Mouse (Mus musculus) ES-Bruce4 (cell line): Measurements from ENCODE around the gene Mturn. TPM values are rescaled to one million over a fixed set of nuclear protein-coding genes. Genes with fewer than 3 reads are reported as not detected.

Experiments used
- H3K27ac ChIP-seq: 2 replicates; pipeline ENCODE4 v1.5.1; 2012; ENCODE audit warnings: low read length, inconsistent platforms; ENCODE audit not compliant: insufficient read depth
- H3K27me3 ChIP-seq: 2 replicates; pipeline ENCODE4 v1.6.1; 2012; ENCODE audit warnings: mild to moderate bottlenecking, low read length, inconsistent platforms; ENCODE audit not compliant: control insufficient read depth, poor library complexity, insufficient read depth, severe bottlenecking
- H3K36me3 ChIP-seq: 2 replicates; pipeline ENCODE4 v1.6.1; 2012; ENCODE audit warnings: inconsistent platforms, mild to moderate bottlenecking, low read length, moderate library complexity; ENCODE audit not compliant: control insufficient read depth, poor library complexity, insufficient read depth, severe bottlenecking
- H3K4me1 ChIP-seq: one replicate; pipeline ENCODE4 v1.8.1; 2011; ENCODE audit warnings: low read length; ENCODE audit not compliant: control insufficient read depth, insufficient read depth
- H3K4me3 ChIP-seq: 2 replicates; pipeline ENCODE4 v1.5.1; 2011; ENCODE audit warnings: low read depth, mild to moderate bottlenecking, low read length
- H3K9ac ChIP-seq: 2 replicates; pipeline ENCODE4 v1.6.1; 2012; ENCODE audit warnings: low read depth, mild to moderate bottlenecking, inconsistent platforms; ENCODE audit not compliant: poor library complexity, severe bottlenecking
- H3K9me3 ChIP-seq: replicated peaks from 2 replicates; pipeline ENCODE4 v1.6.1; 2012; ENCODE audit warnings: mild to moderate bottlenecking, low read length, inconsistent platforms; ENCODE audit not compliant: control insufficient read depth, poor library complexity, insufficient read depth, severe bottlenecking
- CTCF ChIP-seq: IDR thresholded peaks from one replicate; pipeline ENCODE4 v1.8.1; 2011; ENCODE audit warnings: low read depth, low read length
- EP300 ChIP-seq: IDR thresholded peaks from 2 replicates; pipeline ENCODE4 v1.6.1; 2011; ENCODE audit warnings: low read depth, low read length; ENCODE audit not compliant: insufficient read depth
- POLR2A ChIP-seq: IDR thresholded peaks from one replicate; pipeline ENCODE4 v1.8.1; 2011; ENCODE audit warnings: low read length; ENCODE audit not compliant: insufficient read depth
- polyA plus RNA-seq: library from polyadenylated mRNA; stranded (reverse); fragments of >200 nt; gene quantifications from 2 replicates; pipeline ENCODE4 v1.2.4, GENCODE M21; 2011; ENCODE audit warnings: low read depth; ENCODE audit not compliant: missing spikeins, insufficient read depth, insufficient read length

The Mturn gene
- polyA plus RNA-seq, 1 experiment = 3.8 TPM

GRCm38 (mm10) chr6:54751621-54752020 lies 70.2 kb downstream of the Mturn start:
- no peaks in the 10 kb centered on the region for H3K27me3 ChIP-seq
- no peak overlapping the region for H3K9ac ChIP-seq
- TF ChIP-seq EP300 (no peak), POLR2A (no peak)
- no peak overlapping the region for H3K4me3 ChIP-seq
- peaks cover 8% of the 10 kb centered on the region for H3K9me3 ChIP-seq
- H3K27ac ChIP-seq = no peak overlapping the region
- no peaks in the 10 kb centered on the region for H3K4me1 ChIP-seq
- H3K36me3 ChIP-seq = no peaks in the 10 kb centered on the region

DNA sequence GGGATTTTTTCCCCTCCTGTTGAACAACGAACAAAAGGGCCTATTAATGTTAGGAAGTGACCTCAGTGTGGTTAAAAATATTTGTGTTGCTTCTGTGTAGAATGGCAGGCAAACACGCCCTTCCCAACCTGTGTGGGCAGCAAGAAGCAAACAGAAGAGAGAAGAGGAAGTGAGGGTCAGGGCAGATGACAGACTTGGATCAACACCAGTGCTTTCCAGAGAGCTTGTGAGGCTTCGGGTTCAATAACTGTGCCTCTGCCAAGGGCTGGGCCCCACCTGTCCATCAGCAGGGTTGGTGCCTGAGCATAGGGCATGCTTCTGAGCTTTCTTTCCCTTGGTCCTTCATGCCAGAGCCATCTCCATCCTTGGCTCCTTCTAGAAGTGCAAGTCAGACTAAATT lies 70.7 kb downstream of the Mturn start:
- H3K4me3 ChIP-seq = no peak overlapping the region
- peaks cover 8% of the 10 kb centered on the region for H3K9me3 ChIP-seq
- no peak overlapping the region for H3K27ac ChIP-seq
- no peak overlapping the region for H3K9ac ChIP-seq
- no peaks in the 10 kb centered on the region for H3K36me3 ChIP-seq
- no peaks in the 10 kb centered on the region for H3K27me3 ChIP-seq
- no peaks in the 10 kb centered on the region for H3K4me1 ChIP-seq
- TF ChIP-seq CTCF (no peak), EP300 (no peak), POLR2A (no peak)

Other genes starting within 250 kb of the Mturn start
- 7.8 and 8.2 TPM in 2 replicates for gene Scrn1, start 115.1 kb upstream of the Mturn start, polyA plus RNA-seq
- 15.0 and 16.9 TPM in 2 replicates for gene Plekha8, start 86.5 kb upstream of the Mturn start, polyA plus RNA-seq
- gene Fkbp14, start 84.3 kb upstream of the Mturn start, polyA plus RNA-seq = 3.1 and 5.0 TPM in 2 replicates
- gene Znrf2, start 135.3 kb downstream of the Mturn start, polyA plus RNA-seq = 34.5 and 37.0 TPM in 2 replicates